Mouse (Mus musculus) liver, postnatal 0 days (tissue): Measurements from ENCODE around the gene Tomm5. TPM values are rescaled to one million over a fixed set of nuclear protein-coding genes. Genes with fewer than 3 reads are reported as not detected.
A peak's percentile ranks its signal among the peaks of the same experiment; 100 is the strongest.
"Not testable (repeated sequence)": the region's sequence is repeated elsewhere in the genome, so short reads cannot be mapped to it uniquely, and the experiment has no call there.

ENCODE experiments used
- ATAC-seq: fragments of 200-750 bp; cut with Nextera tagmentation; 2 replicates; pipeline ENCODE4 v1.8.0; 2017; ENCODE audit warnings: mild to moderate bottlenecking, moderate library complexity
- DNase-seq: peaks from one replicate; pipeline ENCODE4 v3.0.0-alpha.2; 2016
- H3K27ac ChIP-seq: fragments of 300-500 bp; sonication (generic); 2 replicates; pipeline ENCODE4 v1.5.1; 2014; ENCODE audit warnings: antibody characterized with exemption, moderate library complexity, mild to moderate bottlenecking, low read depth
- H3K27me3 ChIP-seq: fragments of 300-500 bp; sonication (generic); 2 replicates; pipeline ENCODE4 v1.6.1; 2014; ENCODE audit warnings: low read length, control low read depth, mixed read lengths; ENCODE audit not compliant: insufficient read depth
- H3K36me3 ChIP-seq: fragments of 300-500 bp; sonication (generic); replicated peaks from 2 replicates; pipeline ENCODE4 v1.6.1; 2014; ENCODE audit warnings: mild to moderate bottlenecking, control low read depth, low read length, moderate library complexity, mixed read lengths; ENCODE audit not compliant: insufficient read depth
- H3K4me1 ChIP-seq: fragments of 300-500 bp; sonication (generic); 2 replicates; pipeline ENCODE4 v1.6.1; 2014; ENCODE audit warnings: antibody characterized with exemption, mild to moderate bottlenecking, control low read depth; ENCODE audit not compliant: insufficient read depth
- H3K4me2 ChIP-seq: fragments of 300-500 bp; sonication (generic); 2 replicates; pipeline ENCODE4 v1.6.1; 2014; ENCODE audit warnings: low read depth, mild to moderate bottlenecking, low read length, moderate library complexity, mixed read lengths
- H3K4me3 ChIP-seq: fragments of 300-500 bp; sonication (generic); 2 replicates; pipeline ENCODE4 v1.5.1; 2014; ENCODE audit warnings: low read depth, low read length
- H3K9ac ChIP-seq: fragments of 300-500 bp; sonication (generic); replicated peaks from 2 replicates; pipeline ENCODE4 v1.6.1; 2014; ENCODE audit warnings: mild to moderate bottlenecking, moderate library complexity
- H3K9me3 ChIP-seq: fragments of 300-500 bp; sonication (generic); 2 replicates; pipeline ENCODE4 v1.6.1; 2016; ENCODE audit warnings: mild to moderate bottlenecking, control low read depth, low read length, mixed read lengths
- CTCF ChIP-seq: sonication (generic); IDR thresholded peaks from 2 replicates; pipeline ENCODE4 v1.5.1; 2016; ENCODE audit warnings: antibody characterized with exemption, low read depth
- EP300 ChIP-seq: IDR thresholded peaks from 2 replicates; pipeline ENCODE4 v1.6.1; 2016; ENCODE audit warnings: antibody characterized with exemption, low read depth, mild to moderate bottlenecking
- WGBS: fragments of 180-500 bp; shearing (Covaris S2); extraction: QIAGEN DNeasy Blood & Tissue Kit; methylation state at CpG from one replicate; pipeline ENCODE4 v1.1.7; 2014; ENCODE audit not compliant: insufficient replicate concordance; 5-methylcytosine and 5-hydroxymethylcytosine counted together
- polyA plus RNA-seq: library from polyadenylated mRNA; unstranded; fragments of >200 nt; fragmentation: Nextera tagmentation; extraction: Ambion mirVana; gene quantifications from 2 replicates; pipeline ENCODE4 v1.2.1, GENCODE M21; 2015

The Tomm5 gene
- polyA plus RNA-seq, 1 experiment from 2014 or later, result 144 TPM

- 52% methylated on average over 8 of the region's 8 CpGs for whole genome bisulfite sequencing
- DNase-seq, result no peak
- Histone ChIP-seq H3K27me3 (no peaks in the 10 kb centered on the region), H3K27ac (no peak overlapping the region), H3K36me3 (no peaks in the 10 kb centered on the region), H3K4me2 (peak overlapping the region; percentile 100), H3K9ac (no peak overlapping the region; the same call in 1 of the 2 replicates), H3K9me3 (no peaks in the 10 kb centered on the region), H3K4me1 (peaks cover 15% of the 10 kb centered on the region; the same call in 1 of the 2 replicates), H3K4me3 (peak overlapping the region; percentile 95)
- no peak for TF ChIP-seq CTCF
- no peak for TF ChIP-seq EP300
- ATAC-seq, result no peak
Observed at GRCm38 (mm10) chr4:45084895-45085290, 23.0 kb downstream of the Tomm5 start.

GRCm38 (mm10) chr4:45084021-45084894, 23.7 kb downstream of the Tomm5 start, which contains the start of gene Fbxo10:
Gene Fbxo10, minus strand, starts transcription at chr4:45084604.
- Histone ChIP-seq H3K27ac (peak within 1 kb of the TSS; percentile 62; the same call in 1 of the 2 replicates), H3K27me3 (no peaks in the 10 kb centered on the region), H3K4me1 (peaks cover 15% of the 10 kb centered on the region; the same call in 1 of the 2 replicates), H3K4me3 (peak within 1 kb of the TSS; percentile 95), H3K9ac (peak within 1 kb of the TSS; percentile 87), H3K9me3 (no peaks in the 10 kb centered on the region), H3K4me2 (peak within 1 kb of the TSS; percentile 100), H3K36me3 (0 out of 2 replicates have a peak, but pooled peaks cover under 1% of the 10 kb centered on the region)
- under 1% methylated on average over 55 of the region's 77 CpGs for WGBS
- no peak for TF ChIP-seq EP300
- TF ChIP-seq CTCF, result no peak
- DNase-seq (peak; percentile 95), ATAC-seq (peak; percentile 96)

- Histone ChIP-seq H3K27ac (no peak overlapping the region), H3K9me3 (no peaks in the 10 kb centered on the region), H3K4me3 (peak overlapping the region; percentile 95), H3K36me3 (peaks cover 5% of the 10 kb centered on the region; the same call in 1 of the 2 replicates), H3K9ac (peak overlapping the region; percentile 87), H3K4me2 (peak overlapping the region; percentile 100), H3K4me1 (peaks cover 15% of the 10 kb centered on the region; the same call in 1 of the 2 replicates), H3K27me3 (no peaks in the 10 kb centered on the region)
- ATAC-seq (no peak), DNase-seq (no peak)
- TF ChIP-seq EP300 (no peak), CTCF (no peak)
- whole genome bisulfite sequencing, result 6% methylated on average over 8 of the region's 8 CpGs
Observed at GRCm38 (mm10) chr4:45083487-45083886, 24.4 kb downstream of the Tomm5 start.

GRCm38 (mm10) chr4:45082951-45083350, 25.0 kb downstream of the Tomm5 start:
- WGBS, result 83% methylated on average over 9 of the region's 9 CpGs
- Histone ChIP-seq H3K27ac (no peak overlapping the region), H3K9ac (no peak overlapping the region), H3K9me3 (no peaks in the 10 kb centered on the region), H3K4me1 (peaks cover 15% of the 10 kb centered on the region; the same call in 1 of the 2 replicates), H3K27me3 (no peaks in the 10 kb centered on the region), H3K4me3 (0 out of 2 replicates have a peak overlapping the region, but pooled peaks have one; percentile 7), H3K4me2 (peak overlapping the region; percentile 100), H3K36me3 (peaks cover 7% of the 10 kb centered on the region; the same call in 1 of the 2 replicates)
- TF ChIP-seq EP300, result no peak
- TF ChIP-seq CTCF, result no peak
- no peak for ATAC-seq
- DNase-seq, result no peak

- not testable (repeated sequence) for H3K36me3 ChIP-seq, H3K9me3 ChIP-seq, H3K9ac ChIP-seq, H3K4me3 ChIP-seq, H3K27me3 ChIP-seq, ATAC-seq, H3K4me2 ChIP-seq, DNase-seq, H3K27ac ChIP-seq
- WGBS, result 81% methylated on average over 4 of the region's 4 CpGs
- peaks cover 12% of the 10 kb centered on the region; the same call in 1 of the 2 replicates for H3K4me1 ChIP-seq
Observed at GRCm38 (mm10) chr4:45081041-45081440, 26.9 kb downstream of the Tomm5 start.

GRCm38 (mm10) chr4:45073544-45073943, 34.4 kb downstream of the Tomm5 start:
- H3K27ac ChIP-seq, result no peak overlapping the region
- 0 out of 2 replicates have a peak overlapping the region, but pooled peaks have one; percentile 3 for H3K4me2 ChIP-seq
- 54% methylated on average over 6 of the region's 6 CpGs for WGBS

More at GRCm38 (mm10) chr4:45073544-45073943, 34.4 kb downstream of the Tomm5 start:
- ATAC-seq (peak; percentile 68), DNase-seq (no peak)
- Histone ChIP-seq H3K9me3 (no peaks in the 10 kb centered on the region), H3K4me3 (no peak overlapping the region), H3K4me1 (peaks cover 10% of the 10 kb centered on the region; the same call in 1 of the 2 replicates), H3K27me3 (no peaks in the 10 kb centered on the region), H3K36me3 (0 out of 2 replicates have a peak, but pooled peaks cover 4% of the 10 kb centered on the region), H3K9ac (no peak overlapping the region)
- peak; percentile 94 for TF ChIP-seq EP300
- TF ChIP-seq CTCF, result no peak
